Mouse (Mus musculus) limb, embryonic 13.5 days (tissue): ENCODE data around the gene Trove2. TPM values are rescaled to one million over a fixed set of nuclear protein-coding genes. Genes with fewer than 3 reads are reported as not detected.

Experiments
- polyA plus RNA-seq: library from polyadenylated mRNA; unstranded; fragments of >200 nt; fragmentation: Nextera tagmentation; extraction: Ambion mirVana; gene quantifications from 2 replicates; pipeline ENCODE4 v1.2.1, GENCODE M21; 2015

The Trove2 gene
- polyA plus RNA-seq, 1 experiment from 2014 or later: 28.6 TPM

Other genes starting within 250 kb of the Trove2 start
- gene B3galt2, start 136.4 kb downstream of the Trove2 start, polyA plus RNA-seq: 0.88 and 0.98 TPM in 2 replicates
- 25.5 and 27.3 TPM in 2 replicates for gene Cdc73, start 74.2 kb downstream of the Trove2 start, polyA plus RNA-seq
- 103 and 118 TPM in 2 replicates for gene Glrx2, start 60.7 kb downstream of the Trove2 start, polyA plus RNA-seq
- 87.8 and 91.3 TPM in 2 replicates for gene Uchl5, start 204 bp upstream of the Trove2 start, polyA plus RNA-seq
- 54.2 and 55.2 TPM in 2 replicates for gene Rgs2, start 227.1 kb upstream of the Trove2 start, polyA plus RNA-seq